24 mouse cellular contexts compared by ENCODE assay signal in the genomic region with DNA sequence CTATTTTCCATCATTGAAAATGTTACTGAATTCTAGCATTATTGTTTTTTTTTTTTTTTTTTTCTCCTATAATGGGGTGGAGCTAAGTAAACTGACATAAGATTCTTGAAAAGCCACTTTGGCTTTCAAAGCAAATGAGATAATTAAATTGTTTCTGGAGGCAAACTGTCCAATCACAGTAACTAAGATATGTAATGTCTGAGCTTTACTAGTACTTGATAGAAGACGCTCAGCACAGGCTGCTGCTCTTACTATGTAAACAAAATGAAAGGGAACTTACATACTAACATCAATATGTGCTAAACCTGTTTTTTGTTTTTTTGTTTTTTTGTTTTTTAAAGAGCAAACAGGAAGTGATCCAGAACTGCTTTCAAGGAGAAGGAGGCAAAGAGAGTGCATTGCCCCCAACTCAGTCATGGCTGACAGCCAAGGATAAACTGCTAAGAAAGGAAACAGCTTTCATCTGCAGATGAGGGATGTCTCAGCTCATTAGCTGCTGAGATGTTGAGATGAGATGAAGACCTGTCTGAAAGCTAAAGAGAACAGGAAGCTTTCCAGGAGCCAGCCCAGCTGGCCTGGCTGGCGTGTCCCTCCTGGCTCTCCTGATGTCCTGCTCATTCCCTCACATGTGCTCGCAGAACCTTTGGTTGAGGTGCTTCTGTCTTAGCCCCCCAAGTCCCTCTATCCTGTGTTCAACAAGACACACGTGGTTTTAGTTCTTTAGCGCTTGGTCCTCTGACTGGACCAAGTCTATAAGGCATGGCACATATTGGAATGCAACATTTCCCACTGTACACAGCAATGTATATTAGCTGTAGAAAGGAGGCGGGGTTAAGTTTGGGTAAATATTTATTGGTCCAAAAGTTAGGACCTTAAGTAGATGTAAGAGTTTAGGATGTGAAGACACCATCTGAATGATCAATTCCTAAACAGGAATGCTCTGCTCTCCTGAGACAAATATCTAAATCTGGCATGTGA. TPM values are rescaled to one million over a fixed set of nuclear protein-coding genes. Genes with fewer than 3 reads are reported as not detected.
DNase-seq lines count a peak whose midpoint lies in the region; ATAC-seq lines count a peak whose summit lies in the region.
"Had no signal": no experiment of that assay in that cellular context is flagged by ENCODE, and none has a peak within 500 bp of the region (broad histone marks: within the 10 kb centered on the region; RNA-seq: fewer than 3 reads in every experiment).

No protein-coding gene starts in this region.

- DNase-seq in embryonic facial prominence, embryonic 14.5 days (ENCODE audit: low spot score), result peak; percentile 22
- DNase-seq in embryonic facial prominence, embryonic 10.5 days (ENCODE audit: low spot score), result no peak
- peak; percentile 26 for DNase-seq in kidney, postnatal 14 days
- DNase-seq in midbrain, embryonic 14.5 days, result peak; percentile 5
- DNase-seq in midbrain, embryonic 11.5 days (ENCODE audit: low spot score, missing footprints), result no peak
- peak; percentile 3 for DNase-seq in lung, postnatal 36 days
- no peak for DNase-seq in cerebellum, postnatal 25 days
- DNase-seq: adrenal gland, postnatal 25 days; cerebellum, adult 18-20 months; gastrocnemius, postnatal 25 days; kidney, adult 8-10 months; right cerebral cortex, postnatal 25 days; thymus, adult 18-20 months had no signal

- no peak overlapping the region for H3K4me2 ChIP-seq in embryonic facial prominence, embryonic 14.5 days (ENCODE audit: low read depth, low read length)
- no peak overlapping the region for H3K4me2 ChIP-seq in kidney, embryonic 14.5 days (replicated peaks; ENCODE audit: low read depth, low read length)
- no peak overlapping the region for H3K4me2 ChIP-seq in midbrain, embryonic 14.5 days (ENCODE audit: low read length)
- H3K4me2 ChIP-seq in midbrain, embryonic 11.5 days, result no peak overlapping the region
- H3K4me2 ChIP-seq: embryonic facial prominence, embryonic 12.5 days; forebrain, embryonic 15.5 days; liver, embryonic 11.5 days; midbrain, embryonic 12.5 days; stomach, embryonic 15.5 days had no signal

- H3K4me1 ChIP-seq in embryonic facial prominence, embryonic 14.5 days (ENCODE audit: control insufficient read depth, insufficient read depth, low read length), result no peaks in the 10 kb centered on the region; the same call in 1 of the 2 replicates
- H3K4me1 ChIP-seq in embryonic facial prominence, embryonic 10.5 days, result no peaks in the 10 kb centered on the region
- peaks cover 6% of the 10 kb centered on the region; the same call in 1 of the 2 replicates for H3K4me1 ChIP-seq in kidney, embryonic 14.5 days (ENCODE audit: control insufficient read depth, insufficient read depth, low read length)
- H3K4me1 ChIP-seq in midbrain, embryonic 14.5 days (ENCODE audit: control insufficient read depth, insufficient read depth, low read length), result no peaks in the 10 kb centered on the region
- no peaks in the 10 kb centered on the region for H3K4me1 ChIP-seq in midbrain, embryonic 11.5 days (ENCODE audit: control insufficient read depth, insufficient read depth, low read length)
- H3K4me1 ChIP-seq: embryonic facial prominence, embryonic 12.5 days; forebrain, embryonic 15.5 days; hindbrain, embryonic 10.5 days; limb, embryonic 10.5 days; midbrain, embryonic 12.5 days had no signal

- no peaks in the 10 kb centered on the region for H3K9me3 ChIP-seq in embryonic facial prominence, embryonic 14.5 days (ENCODE audit: control insufficient read depth, low read length)
- no peaks in the 10 kb centered on the region for H3K9me3 ChIP-seq in embryonic facial prominence, embryonic 10.5 days
- no peaks in the 10 kb centered on the region for H3K9me3 ChIP-seq in kidney, embryonic 14.5 days (ENCODE audit: control insufficient read depth, low read length)
- no peaks in the 10 kb centered on the region for H3K9me3 ChIP-seq in midbrain, embryonic 14.5 days (ENCODE audit: control insufficient read depth, low read length)
- no peaks in the 10 kb centered on the region for H3K9me3 ChIP-seq in midbrain, embryonic 11.5 days (ENCODE audit: control insufficient read depth, low read length)
- H3K9me3 ChIP-seq: embryonic facial prominence, embryonic 12.5 days; forebrain, embryonic 15.5 days; G1E; hindbrain, embryonic 10.5 days; limb, embryonic 10.5 days; midbrain, embryonic 12.5 days; stomach, embryonic 15.5 days had no signal

- no peaks in the 10 kb centered on the region for H3K27me3 ChIP-seq in embryonic facial prominence, embryonic 14.5 days (replicated peaks; ENCODE audit: control insufficient read depth, insufficient read depth, low read length)
- H3K27me3 ChIP-seq in embryonic facial prominence, embryonic 10.5 days (replicated peaks; ENCODE audit: low read depth, poor library complexity, severe bottlenecking), result no peaks in the 10 kb centered on the region
- H3K27me3 ChIP-seq in kidney, embryonic 14.5 days (ENCODE audit: control insufficient read depth, insufficient read depth, low read length), result no peaks in the 10 kb centered on the region
- no peaks in the 10 kb centered on the region for H3K27me3 ChIP-seq in midbrain, embryonic 14.5 days (ENCODE audit: control insufficient read depth, insufficient read depth, low read length)
- no peaks in the 10 kb centered on the region for H3K27me3 ChIP-seq in midbrain, embryonic 11.5 days (ENCODE audit: control insufficient read depth, insufficient read depth, low read length)
- H3K27me3 ChIP-seq: embryonic facial prominence, embryonic 12.5 days; forebrain, embryonic 15.5 days; midbrain, embryonic 12.5 days; stomach, embryonic 15.5 days had no signal

- 71% methylated on average over 6 of the region's 6 CpGs for WGBS in embryonic facial prominence, embryonic 14.5 days
- WGBS in embryonic facial prominence, embryonic 10.5 days, result 83% methylated on average over 6 of the region's 6 CpGs
- WGBS in kidney, embryonic 14.5 days, result 67% methylated on average over 6 of the region's 6 CpGs
- WGBS in midbrain, embryonic 14.5 days, result 84% methylated on average over 6 of the region's 6 CpGs
- WGBS in midbrain, embryonic 11.5 days, result 87% methylated on average over 6 of the region's 6 CpGs

- H3K4me3 ChIP-seq in embryonic facial prominence, embryonic 14.5 days (ENCODE audit: low read depth, low read length), result no peak overlapping the region
- H3K4me3 ChIP-seq in embryonic facial prominence, embryonic 10.5 days, result no peak overlapping the region
- H3K4me3 ChIP-seq in kidney, embryonic 14.5 days (ENCODE audit: low read length), result no peak overlapping the region
- H3K4me3 ChIP-seq in midbrain, embryonic 14.5 days (replicated peaks; ENCODE audit: low read depth, low read length), result no peak overlapping the region
- H3K4me3 ChIP-seq in midbrain, embryonic 11.5 days (ENCODE audit: low read depth, low read length), result no peak overlapping the region
- H3K4me3 ChIP-seq: embryonic facial prominence, embryonic 12.5 days; forebrain, embryonic 15.5 days; hindbrain, embryonic 10.5 days; limb, embryonic 10.5 days; midbrain, embryonic 12.5 days; myocyte; stomach, embryonic 15.5 days had no signal

- no peak overlapping the region for H3K9ac ChIP-seq in embryonic facial prominence, embryonic 14.5 days (ENCODE audit: low read depth, low read length)
- no peak overlapping the region for H3K9ac ChIP-seq in kidney, embryonic 14.5 days (ENCODE audit: low read depth, low read length)
- no peak overlapping the region for H3K9ac ChIP-seq in midbrain, embryonic 14.5 days (replicated peaks; ENCODE audit: low read length)
- no peak overlapping the region for H3K9ac ChIP-seq in midbrain, embryonic 11.5 days (ENCODE audit: low read length)
- H3K9ac ChIP-seq: embryonic facial prominence, embryonic 12.5 days; forebrain, embryonic 15.5 days; midbrain, embryonic 12.5 days; stomach, embryonic 15.5 days had no signal

- H3K36me3 ChIP-seq in embryonic facial prominence, embryonic 14.5 days (ENCODE audit: control insufficient read depth, insufficient read depth, low read length), result no peaks in the 10 kb centered on the region
- H3K36me3 ChIP-seq in embryonic facial prominence, embryonic 10.5 days (replicated peaks), result no peaks in the 10 kb centered on the region
- no peaks in the 10 kb centered on the region for H3K36me3 ChIP-seq in kidney, embryonic 14.5 days (ENCODE audit: control insufficient read depth, insufficient read depth, low read length)
- H3K36me3 ChIP-seq in midbrain, embryonic 14.5 days (ENCODE audit: control insufficient read depth, insufficient read depth, low read length), result no peaks in the 10 kb centered on the region
- H3K36me3 ChIP-seq in midbrain, embryonic 11.5 days (ENCODE audit: control insufficient read depth, insufficient read depth, low read length), result no peaks in the 10 kb centered on the region
- H3K36me3 ChIP-seq: embryonic facial prominence, embryonic 12.5 days; forebrain, embryonic 15.5 days; G1E; hindbrain, embryonic 10.5 days; limb, embryonic 10.5 days; midbrain, embryonic 12.5 days; stomach, embryonic 15.5 days had no signal

- ATAC-seq in embryonic facial prominence, embryonic 14.5 days (ENCODE audit: low read depth), result no peak
- ATAC-seq in kidney, embryonic 14.5 days (ENCODE audit: low FRiP score, low TSS enrichment), result no peak
- ATAC-seq in midbrain, embryonic 14.5 days (ENCODE audit: low FRiP score, low TSS enrichment), result no peak
- no peak for ATAC-seq in midbrain, embryonic 11.5 days (ENCODE audit: low FRiP score)
- ATAC-seq: CD4-positive, CD25-positive, alpha-beta regulatory T cell, adult 4 months; forebrain, embryonic 15.5 days had no signal

- no peak overlapping the region for H3K27ac ChIP-seq in embryonic facial prominence, embryonic 14.5 days (replicated peaks; ENCODE audit: low read depth, low read length)
- no peak overlapping the region for H3K27ac ChIP-seq in embryonic facial prominence, embryonic 10.5 days (replicated peaks)
- no peak overlapping the region for H3K27ac ChIP-seq in kidney, embryonic 14.5 days (ENCODE audit: low read depth, low read length)
- no peak overlapping the region for H3K27ac ChIP-seq in midbrain, embryonic 14.5 days (replicated peaks; ENCODE audit: low read depth, low read length)
- no peak overlapping the region for H3K27ac ChIP-seq in midbrain, embryonic 11.5 days (ENCODE audit: low read depth, low read length)
- H3K27ac ChIP-seq: embryonic facial prominence, embryonic 12.5 days; forebrain, embryonic 15.5 days; hindbrain, embryonic 10.5 days; limb, embryonic 10.5 days; midbrain, embryonic 12.5 days; stomach, embryonic 15.5 days had no signal

RNA-seq across cellular contexts. Expression of gene Smg7, which starts 11.3 kb away (rescaled TPM):
- polyA plus RNA-seq in embryonic facial prominence, embryonic 14.5 days (2014; fragmentation: Nextera tagmentation; extraction: Ambion mirVana), result 29.5 and 31.6 TPM in 2 replicates
- 40.3 and 40.8 TPM in 2 replicates for polyA plus RNA-seq in embryonic facial prominence, embryonic 10.5 days (2016; fragmentation: Nextera tagmentation; extraction: Ambion mirVana)
- polyA plus RNA-seq in kidney, embryonic 14.5 days (2014; fragmentation: Nextera tagmentation; extraction: Ambion mirVana), result 27.9 and 43.1 TPM in 2 replicates
- polyA plus RNA-seq in midbrain, embryonic 14.5 days (2014; fragmentation: Nextera tagmentation; extraction: Ambion mirVana), result 41.7 and 47.3 TPM in 2 replicates
- 42.9 and 45.2 TPM in 2 replicates for polyA plus RNA-seq in midbrain, embryonic 11.5 days (2014; fragmentation: Nextera tagmentation; extraction: Ambion mirVana)

RNA-seq across cellular contexts. Expression of gene Nmnat2, which starts 41.0 kb away (rescaled TPM):
- 3.7 and 5.3 TPM in 2 replicates for polyA plus RNA-seq in embryonic facial prominence, embryonic 14.5 days (2014; fragmentation: Nextera tagmentation; extraction: Ambion mirVana)
- polyA plus RNA-seq in embryonic facial prominence, embryonic 10.5 days (2016; fragmentation: Nextera tagmentation; extraction: Ambion mirVana), result 4.7 and 6.2 TPM in 2 replicates
- 0.79 and 0.93 TPM in 2 replicates for polyA plus RNA-seq in kidney, embryonic 14.5 days (2014; fragmentation: Nextera tagmentation; extraction: Ambion mirVana)
- 83.2 and 93.7 TPM in 2 replicates for polyA plus RNA-seq in midbrain, embryonic 14.5 days (2014; fragmentation: Nextera tagmentation; extraction: Ambion mirVana)
- 15.0 and 20.4 TPM in 2 replicates for polyA plus RNA-seq in midbrain, embryonic 11.5 days (2014; fragmentation: Nextera tagmentation; extraction: Ambion mirVana)
- polyA plus RNA-seq: G1E had no signal

Comparison
In these comparisons a context has a peak if more than half of its experiments do, and no peak if none do; other contexts are left out.
1. DNase-seq: peak in embryonic facial prominence, embryonic 14.5 days (single experiment), kidney, postnatal 14 days (single experiment), midbrain, embryonic 14.5 days (single experiment) and lung, postnatal 36 days (single experiment); none in embryonic facial prominence, embryonic 10.5 days (single experiment), midbrain, embryonic 11.5 days (single experiment) and cerebellum, postnatal 25 days (0 of 2).